Mouse (Mus musculus) fat pad, adult 2 months (tissue): Measurements from ENCODE around the gene Olfr640.

Source experiments
- DNase-seq: peaks from one replicate; pipeline ENCODE4 v3.0.0-alpha.2; 2011; ENCODE audit warnings: low read depth, low spot score; ENCODE audit errors: extremely low read depth

Gene Olfr640

DNA sequence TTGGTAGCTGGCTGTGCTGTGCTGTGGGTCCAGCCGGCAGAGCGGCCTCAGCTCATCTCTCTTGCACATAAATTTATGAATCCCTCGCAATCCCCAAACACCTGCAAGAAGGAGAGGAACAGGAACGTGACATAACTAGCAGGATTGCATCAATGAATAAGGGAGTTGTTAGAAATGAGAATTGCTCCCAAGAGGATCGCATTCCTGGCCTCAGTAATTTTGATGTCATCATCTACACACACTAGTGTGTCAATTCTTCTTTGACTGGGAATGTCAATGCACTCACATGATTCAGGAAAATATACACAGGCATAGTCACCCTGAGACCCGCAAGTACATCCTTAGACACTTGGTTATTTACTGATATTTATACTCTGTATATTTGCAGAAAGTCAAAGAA is at the start of gene Olfr640:
TSS of gene Olfr640 (minus strand) at position 101 of the 400 bp plus-strand sequence.
- DNase-seq = no peak

DNA sequence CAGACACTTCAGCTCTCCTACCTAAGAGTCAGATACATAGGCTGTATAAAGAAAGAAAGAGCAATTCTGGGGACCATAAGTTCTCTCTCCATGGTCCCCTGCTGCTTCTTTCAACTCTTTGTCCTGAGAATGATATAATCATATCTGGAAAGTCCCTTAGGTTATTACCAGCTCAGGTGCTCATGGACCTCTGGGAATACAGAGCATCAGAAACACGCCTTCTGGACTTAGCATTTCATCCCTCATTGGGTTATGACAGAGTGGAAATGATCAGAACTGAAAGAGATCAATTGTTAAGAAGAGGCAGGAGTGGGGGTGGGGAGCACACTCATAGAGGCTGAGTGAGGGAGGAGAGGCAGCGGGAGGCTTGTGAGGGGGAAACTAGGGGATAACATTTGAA is 46.4 kb upstream of the Olfr640 start, which contains the start of gene Olfr644:
TSS of gene Olfr644 (minus strand) at position 101 of the 400 bp plus-strand sequence.
- no peak for DNase-seq

DNA sequence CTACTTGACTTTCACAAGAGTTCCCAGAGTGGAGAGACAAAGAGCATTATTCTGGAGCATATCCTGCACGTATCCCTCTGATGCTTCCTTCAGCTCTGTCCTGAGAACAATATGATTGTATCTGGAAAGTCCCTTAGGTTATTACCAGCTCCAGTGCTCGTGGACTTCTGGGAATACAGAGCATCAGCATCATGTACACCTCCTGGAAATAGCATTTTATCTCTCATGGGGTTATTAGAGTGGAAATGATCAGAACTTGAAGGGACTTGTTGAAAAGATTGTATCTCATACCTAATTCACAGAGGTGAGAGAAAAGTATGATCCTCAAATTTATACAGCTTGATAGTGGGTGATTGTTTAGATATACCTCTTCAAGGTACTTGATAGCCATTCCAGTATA is 36.0 kb upstream of the Olfr640 start, which contains the start of gene 4930516K23Rik:
TSS of gene 4930516K23Rik (minus strand) at position 101 of the 400 bp plus-strand sequence.
- DNase-seq = no peak

DNA sequence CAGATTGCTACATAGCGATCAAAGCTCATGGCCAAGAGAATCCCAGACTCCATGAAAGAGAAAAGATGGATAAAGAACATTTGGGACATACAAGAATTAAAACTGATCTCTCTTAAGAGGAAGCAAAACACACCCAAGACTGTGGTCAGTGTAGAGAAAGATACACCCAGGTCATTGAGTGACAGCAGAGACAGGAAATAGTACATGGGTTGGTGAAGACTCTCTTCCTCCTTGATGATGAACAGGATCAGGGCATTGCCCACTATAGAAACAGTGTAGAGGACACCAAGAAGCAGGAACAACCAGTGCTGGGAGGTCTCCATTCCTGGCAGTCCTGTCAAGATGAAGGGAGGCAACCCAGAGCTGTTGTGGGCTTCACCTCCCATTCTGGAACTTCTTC is 33.8 kb upstream of the Olfr640 start:
- no peak for DNase-seq

DNA sequence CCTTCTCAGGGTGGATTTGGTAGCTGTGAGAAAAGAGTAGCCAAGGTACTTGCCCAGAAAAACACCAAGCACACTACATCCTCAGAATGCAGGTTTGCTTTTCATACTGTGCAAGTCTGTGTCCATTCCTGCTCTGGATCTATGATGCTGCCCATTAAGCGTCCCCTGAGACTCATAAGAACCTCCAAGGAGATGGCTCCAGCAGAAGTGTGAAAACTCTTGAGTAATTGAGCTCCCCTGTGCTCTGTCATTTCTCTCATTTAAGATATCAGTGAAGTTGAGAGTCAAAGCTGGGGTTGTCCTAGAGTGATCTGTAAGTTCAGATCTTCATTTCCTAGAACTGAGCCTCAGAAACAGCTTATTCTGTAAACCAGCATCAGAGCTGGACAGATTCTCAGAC is 27.2 kb upstream of the Olfr640 start, which contains the start of gene Olfr642:
TSS of gene Olfr642 (minus strand) at position 101 of the 400 bp plus-strand sequence.
- DNase-seq = no peak

DNA sequence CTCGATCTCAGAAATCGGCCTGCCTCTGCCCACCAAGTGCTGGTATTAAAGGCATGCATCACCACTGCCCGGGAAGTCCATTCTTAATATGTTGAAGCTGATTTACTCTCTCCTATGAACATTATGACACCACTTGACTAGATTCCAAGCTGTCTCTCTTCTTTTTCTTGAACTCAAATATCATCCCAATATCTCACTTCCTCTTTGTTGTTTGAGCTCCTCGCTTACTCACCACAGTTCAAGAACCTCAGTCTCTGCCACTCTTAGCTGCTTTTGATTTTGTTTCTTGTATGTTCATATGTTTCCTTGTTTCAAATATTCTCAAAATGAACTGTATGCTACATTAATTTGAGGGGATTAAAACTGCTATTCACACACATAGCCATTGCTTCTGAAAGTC is 25.4 kb upstream of the Olfr640 start:
- DNase-seq = no peak

DNA sequence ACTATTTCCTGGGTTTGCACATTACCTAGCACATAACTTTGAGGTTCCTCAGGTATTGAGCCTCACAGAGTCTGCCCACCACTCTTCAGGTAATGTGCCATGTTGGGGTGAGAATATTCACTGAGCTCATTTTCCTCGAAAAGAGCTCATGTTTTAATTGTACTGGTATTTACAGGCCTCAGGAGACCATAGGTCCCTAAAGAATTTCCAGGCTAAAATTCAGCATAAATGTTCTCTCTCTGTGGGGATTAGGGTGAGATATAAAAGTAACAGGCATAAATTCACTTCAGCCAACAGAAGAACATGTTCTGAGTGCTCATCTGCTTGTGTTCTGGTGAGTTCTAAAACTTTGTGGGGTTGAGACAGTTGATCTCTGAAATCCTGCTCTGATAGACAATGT is 9.8 kb upstream of the Olfr640 start, which contains the start of gene Olfr641:
TSS of gene Olfr641 (plus strand) at position 301 of the 400 bp plus-strand sequence.
- DNase-seq = no peak

DNA sequence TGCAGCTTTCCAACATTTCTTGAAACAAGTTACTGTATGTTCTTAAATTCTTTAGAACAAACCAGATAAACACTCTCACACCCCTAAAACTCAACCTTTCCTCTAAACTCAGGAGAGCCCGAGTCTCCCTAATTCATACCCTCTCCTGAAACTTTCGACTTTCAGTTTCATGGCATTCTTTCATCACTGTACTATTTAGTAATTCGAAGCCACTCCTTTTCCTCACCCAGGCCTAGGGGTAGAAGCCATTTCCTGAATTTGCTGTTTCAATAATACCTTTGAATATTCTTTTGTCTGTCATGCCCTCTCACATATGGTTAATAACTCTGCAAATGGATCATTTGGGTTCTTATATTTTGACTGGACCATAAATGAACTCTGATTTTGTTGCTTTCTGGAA is 1.6 kb upstream of the Olfr640 start:
- no peak for DNase-seq

DNA sequence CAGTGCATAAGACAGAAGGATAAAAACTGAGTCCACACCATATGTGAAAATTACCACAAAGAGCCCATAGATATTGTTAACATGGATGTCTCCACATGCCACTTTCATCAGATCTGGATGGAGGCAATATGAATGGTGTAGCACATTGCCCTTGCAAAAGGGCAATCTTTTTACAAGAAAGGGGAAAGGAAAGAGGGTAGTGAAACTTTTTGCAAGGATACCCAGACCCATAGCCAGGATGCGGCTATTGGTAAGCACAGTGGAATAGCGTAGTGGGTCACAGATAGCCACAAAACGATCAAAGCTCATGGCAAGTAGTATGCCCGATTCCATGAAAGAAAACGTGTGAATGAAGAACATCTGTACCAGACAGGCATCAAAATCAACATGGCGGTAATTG is 3.7 kb downstream of the Olfr640 start:
- no peak for DNase-seq

DNA sequence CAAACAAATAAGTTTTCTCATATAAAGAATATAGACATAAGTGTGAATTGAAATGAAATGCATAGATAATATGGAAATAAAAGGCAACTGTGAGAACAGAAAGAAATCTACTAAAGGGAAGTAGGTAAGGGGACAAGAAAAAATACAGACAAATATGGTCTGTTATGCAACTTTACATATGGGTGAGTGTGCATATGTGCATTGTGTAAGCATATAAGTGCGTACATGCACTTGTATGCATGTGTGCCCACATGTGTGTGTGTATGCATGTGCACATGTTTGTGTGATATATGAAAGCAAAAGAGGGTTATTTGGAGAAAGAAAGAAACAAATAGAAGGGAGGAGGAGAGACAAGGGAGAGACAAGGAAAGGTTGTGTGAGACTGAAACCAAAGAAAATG is 6.4 kb downstream of the Olfr640 start:
- DNase-seq = no peak

DNA sequence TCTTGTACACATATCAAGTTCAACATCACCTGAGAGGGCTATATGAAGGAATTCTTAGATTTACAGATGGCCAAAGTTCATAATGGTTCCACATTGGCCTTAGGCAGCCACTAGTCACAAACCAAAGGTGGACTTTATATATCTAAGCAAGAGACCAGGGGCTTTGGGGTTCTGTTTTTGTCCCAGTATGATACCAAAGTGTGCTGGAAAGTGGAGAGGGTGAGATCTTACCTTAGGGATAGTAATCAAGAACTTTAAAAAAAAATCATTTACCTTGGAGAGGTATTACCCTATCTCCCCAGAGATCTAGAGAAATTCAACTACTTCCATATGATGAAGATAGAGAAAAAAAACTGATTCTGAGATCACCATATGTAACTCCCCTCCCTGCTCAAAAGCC is 8.2 kb downstream of the Olfr640 start, which contains the start of gene Olfr639:
TSS of gene Olfr639 (minus strand) at position 101 of the 400 bp plus-strand sequence.
- DNase-seq = no peak

DNA sequence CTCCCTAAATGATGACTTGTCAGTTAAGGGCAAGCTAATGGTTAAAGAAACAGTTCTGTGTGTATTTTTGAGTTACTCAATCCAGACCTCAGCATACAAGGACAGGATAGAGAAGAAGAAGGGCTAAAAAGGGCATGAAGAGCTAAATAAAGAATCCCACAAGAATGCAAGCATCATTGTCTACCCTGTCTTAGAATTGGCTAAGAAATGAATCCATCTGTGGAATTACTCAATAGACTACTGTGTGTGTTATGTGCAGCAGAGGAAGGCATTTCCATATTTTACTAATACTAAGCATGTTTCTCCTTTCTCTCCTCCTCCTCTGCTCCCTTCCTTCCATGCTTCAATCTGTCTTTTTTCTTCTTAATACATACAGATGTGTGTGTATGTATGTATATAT is 26.2 kb downstream of the Olfr640 start:
- DNase-seq = no peak

DNA sequence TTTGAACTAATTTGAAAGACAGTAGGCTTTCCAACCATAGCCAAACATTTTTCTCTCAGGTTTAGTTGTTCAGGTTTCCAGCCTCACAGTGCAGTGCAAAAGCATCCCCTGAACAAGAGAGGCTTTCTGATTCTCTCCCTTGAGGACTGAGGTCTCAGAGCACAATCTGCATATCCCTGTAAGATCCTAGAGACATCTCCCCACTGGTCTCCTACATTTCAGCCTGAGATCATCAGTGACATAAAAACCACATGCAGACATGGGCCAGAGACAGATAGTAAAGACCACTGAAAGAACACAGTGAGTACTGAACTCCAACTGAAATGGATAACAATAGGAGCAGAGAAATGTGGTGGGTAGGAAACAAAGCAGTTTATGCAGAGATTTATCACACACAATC is 26.9 kb downstream of the Olfr640 start, which contains the start of gene Olfr638:
TSS of gene Olfr638 (plus strand) at position 301 of the 400 bp plus-strand sequence.
- no peak for DNase-seq

DNA sequence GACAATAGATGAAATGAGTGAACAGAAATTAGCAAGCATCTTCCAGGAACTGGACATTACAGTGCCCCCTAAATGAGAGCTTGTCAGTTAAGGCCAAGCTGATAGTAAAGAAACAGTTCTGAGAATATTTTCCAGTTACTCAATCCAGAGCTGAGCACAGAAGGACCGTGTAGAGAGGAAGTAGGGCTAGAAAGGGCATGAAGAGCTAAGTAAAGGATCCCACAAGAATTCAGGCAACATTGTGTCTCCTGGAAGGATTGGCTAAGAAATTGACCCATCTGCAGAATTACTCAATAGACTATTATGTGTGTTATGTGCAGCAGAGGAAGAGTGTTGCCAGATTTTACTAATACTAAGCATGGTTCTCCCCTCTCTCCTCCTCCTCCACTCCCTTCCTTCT is 53.6 kb downstream of the Olfr640 start:
- DNase-seq = no peak

DNA sequence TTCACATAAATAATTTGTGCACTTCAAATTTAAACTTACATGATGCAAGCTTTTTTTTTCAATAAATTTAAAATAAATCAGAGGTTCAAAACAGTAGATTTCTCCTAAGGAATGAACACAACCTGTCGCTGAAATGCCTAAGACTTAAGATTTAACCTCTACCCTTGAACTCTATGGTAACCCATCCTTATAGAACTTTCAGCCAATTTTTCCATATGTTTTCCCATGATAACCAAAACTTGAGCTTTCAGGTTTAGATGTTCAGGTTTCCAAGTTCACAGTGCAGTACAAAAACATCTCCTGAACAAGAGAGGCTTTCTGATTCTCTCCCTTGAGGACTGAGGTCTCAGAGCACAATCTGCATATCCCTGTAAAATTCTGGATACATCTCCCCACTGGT is 54.5 kb downstream of the Olfr640 start, which contains the start of gene Olfr635:
TSS of gene Olfr635 (plus strand) at position 301 of the 400 bp plus-strand sequence.
- no peak for DNase-seq
